Mouse (Mus musculus): ENCODE measurements around the gene Lrig3. TPM values are rescaled to one million over a fixed set of nuclear protein-coding genes. Genes with fewer than 3 reads are reported as not detected.

Gene Lrig3
- polyA plus RNA-seq, 1 experiment from 2014 or later: 1.7 TPM

GRCm38 (mm10) chr10:125984473-125985035, 18.6 kb downstream of the Lrig3 start:
- Histone ChIP-seq H3K9ac (ENCODE audit: low read length) (no peak overlapping the region), H3K27me3 (ENCODE audit: control insufficient read depth, insufficient read depth, low read length) (no peaks in the 10 kb centered on the region), H3K36me3 (ENCODE audit: control insufficient read depth, insufficient read depth, low read length) (no peaks in the 10 kb centered on the region), H3K4me1 (ENCODE audit: control insufficient read depth in 2 of 2, insufficient read depth in 2 of 2, low read length in 2 of 2) (no peaks in the 10 kb centered on the region), H3K27ac (replicated peaks in 1 of 2; ENCODE audit: control insufficient read depth in 1 of 2, insufficient read depth in 1 of 2, low read depth in 2 of 2, low read length in 2 of 2) (no peak overlapping the region), H3K9me3 (ENCODE audit: control insufficient read depth, low read length) (no peaks in the 10 kb centered on the region), H3K4me2 (ENCODE audit: low read length) (no peak overlapping the region), H3K4me3 (ENCODE audit: control insufficient read depth in 1 of 2, insufficient read depth in 1 of 2, low read depth in 1 of 2, low read length in 2 of 2) (no peak overlapping the region)
- WGBS: 80% methylated on average over 9 of the region's 9 CpGs
- no peak for ATAC-seq (ENCODE audit: insufficient number of reproducible peaks, insufficient read depth, low FRiP score, low read depth)

GRCm38 (mm10) chr10:125985795-125986194, 19.8 kb downstream of the Lrig3 start:
- Histone ChIP-seq H3K27ac (replicated peaks in 1 of 2; ENCODE audit: control insufficient read depth in 1 of 2, insufficient read depth in 1 of 2, low read depth in 2 of 2, low read length in 2 of 2) (no peak overlapping the region), H3K9me3 (ENCODE audit: control insufficient read depth, low read length) (no peaks in the 10 kb centered on the region), H3K27me3 (ENCODE audit: control insufficient read depth, insufficient read depth, low read length) (no peaks in the 10 kb centered on the region), H3K4me2 (ENCODE audit: low read length) (no peak overlapping the region), H3K4me3 (ENCODE audit: control insufficient read depth in 1 of 2, insufficient read depth in 1 of 2, low read depth in 1 of 2, low read length in 2 of 2) (no peak overlapping the region), H3K36me3 (ENCODE audit: control insufficient read depth, insufficient read depth, low read length) (no peaks in the 10 kb centered on the region), H3K4me1 (ENCODE audit: control insufficient read depth in 2 of 2, insufficient read depth in 2 of 2, low read length in 2 of 2) (no peaks in the 10 kb centered on the region), H3K9ac (ENCODE audit: low read length) (no peak overlapping the region)
- WGBS: 90% methylated on average over 1 of the region's 1 CpGs
- ATAC-seq (ENCODE audit: insufficient number of reproducible peaks, insufficient read depth, low FRiP score, low read depth): no peak

- ATAC-seq (ENCODE audit: insufficient number of reproducible peaks, insufficient read depth, low FRiP score, low read depth): no peak
- Histone ChIP-seq H3K27me3 (ENCODE audit: control insufficient read depth, insufficient read depth, low read length) (no peaks in the 10 kb centered on the region), H3K9me3 (ENCODE audit: control insufficient read depth, low read length) (no peaks in the 10 kb centered on the region), H3K9ac (ENCODE audit: low read length) (no peak overlapping the region), H3K27ac (replicated peaks in 1 of 2; ENCODE audit: control insufficient read depth in 1 of 2, insufficient read depth in 1 of 2, low read depth in 2 of 2, low read length in 2 of 2) (no peak overlapping the region), H3K4me3 (ENCODE audit: control insufficient read depth in 1 of 2, insufficient read depth in 1 of 2, low read depth in 1 of 2, low read length in 2 of 2) (no peak overlapping the region), H3K36me3 (ENCODE audit: control insufficient read depth, insufficient read depth, low read length) (no peaks in the 10 kb centered on the region), H3K4me1 (ENCODE audit: control insufficient read depth in 2 of 2, insufficient read depth in 2 of 2, low read length in 2 of 2) (no peaks in the 10 kb centered on the region), H3K4me2 (ENCODE audit: low read length) (no peak overlapping the region)
- 86% methylated on average over 9 of the region's 9 CpGs for WGBS
Observed at GRCm38 (mm10) chr10:125986443-125986842, 20.5 kb downstream of the Lrig3 start.

GRCm38 (mm10) chr10:125987307-125987706, 21.3 kb downstream of the Lrig3 start:
- Histone ChIP-seq H3K4me1 (ENCODE audit: control insufficient read depth in 2 of 2, insufficient read depth in 2 of 2, low read length in 2 of 2) (no peaks in the 10 kb centered on the region), H3K9ac (ENCODE audit: low read length) (no peak overlapping the region), H3K27me3 (ENCODE audit: control insufficient read depth, insufficient read depth, low read length) (no peaks in the 10 kb centered on the region), H3K4me3 (ENCODE audit: control insufficient read depth in 1 of 2, insufficient read depth in 1 of 2, low read depth in 1 of 2, low read length in 2 of 2) (no peak overlapping the region), H3K4me2 (ENCODE audit: low read length) (no peak overlapping the region), H3K27ac (replicated peaks in 1 of 2; ENCODE audit: control insufficient read depth in 1 of 2, insufficient read depth in 1 of 2, low read depth in 2 of 2, low read length in 2 of 2) (no peak overlapping the region), H3K36me3 (ENCODE audit: control insufficient read depth, insufficient read depth, low read length) (no peaks in the 10 kb centered on the region), H3K9me3 (ENCODE audit: control insufficient read depth, low read length) (no peaks in the 10 kb centered on the region)
- no peak for ATAC-seq (ENCODE audit: insufficient number of reproducible peaks, insufficient read depth, low FRiP score, low read depth)
- WGBS: 69% methylated on average over 6 of the region's 6 CpGs

- Histone ChIP-seq H3K36me3 (ENCODE audit: control insufficient read depth, insufficient read depth, low read length) (no peaks in the 10 kb centered on the region), H3K4me3 (ENCODE audit: control insufficient read depth in 1 of 2, insufficient read depth in 1 of 2, low read depth in 1 of 2, low read length in 2 of 2) (no peak overlapping the region), H3K27me3 (ENCODE audit: control insufficient read depth, insufficient read depth, low read length) (no peaks in the 10 kb centered on the region), H3K9ac (ENCODE audit: low read length) (no peak overlapping the region), H3K4me1 (ENCODE audit: control insufficient read depth in 2 of 2, insufficient read depth in 2 of 2, low read length in 2 of 2) (no peaks in the 10 kb centered on the region), H3K4me2 (ENCODE audit: low read length) (no peak overlapping the region), H3K9me3 (ENCODE audit: control insufficient read depth, low read length) (no peaks in the 10 kb centered on the region), H3K27ac (replicated peaks in 1 of 2; ENCODE audit: control insufficient read depth in 1 of 2, insufficient read depth in 1 of 2, low read depth in 2 of 2, low read length in 2 of 2) (no peak overlapping the region)
- no peak for ATAC-seq (ENCODE audit: insufficient number of reproducible peaks, insufficient read depth, low FRiP score, low read depth)
- WGBS: 73% methylated on average over 11 of the region's 11 CpGs
Observed at GRCm38 (mm10) chr10:125988037-125988436, 22.1 kb downstream of the Lrig3 start.

- ATAC-seq (ENCODE audit: insufficient number of reproducible peaks, insufficient read depth, low FRiP score, low read depth): no peak
- H3K4me3 ChIP-seq (ENCODE audit: control insufficient read depth in 1 of 2, insufficient read depth in 1 of 2, low read depth in 1 of 2, low read length in 2 of 2): no peak overlapping the region
- no peak overlapping the region for H3K27ac ChIP-seq (replicated peaks in 1 of 2; ENCODE audit: control insufficient read depth in 1 of 2, insufficient read depth in 1 of 2, low read depth in 2 of 2, low read length in 2 of 2)
- no peaks in the 10 kb centered on the region for H3K36me3 ChIP-seq (ENCODE audit: control insufficient read depth, insufficient read depth, low read length)
- no peak overlapping the region for H3K4me2 ChIP-seq (ENCODE audit: low read length)
- no peak overlapping the region for H3K9ac ChIP-seq (ENCODE audit: low read length)
- WGBS: 78% methylated on average over 7 of the region's 7 CpGs
- H3K9me3 ChIP-seq (ENCODE audit: control insufficient read depth, low read length): no peaks in the 10 kb centered on the region
- H3K4me1 ChIP-seq (ENCODE audit: control insufficient read depth in 2 of 2, insufficient read depth in 2 of 2, low read length in 2 of 2): no peaks in the 10 kb centered on the region
- H3K27me3 ChIP-seq (ENCODE audit: control insufficient read depth, insufficient read depth, low read length): no peaks in the 10 kb centered on the region
Observed at GRCm38 (mm10) chr10:125989890-125990289, 23.9 kb downstream of the Lrig3 start.

GRCm38 (mm10) chr10:125990394-125990793, 24.4 kb downstream of the Lrig3 start:
- H3K27me3 ChIP-seq (ENCODE audit: control insufficient read depth, insufficient read depth, low read length): no peaks in the 10 kb centered on the region
- 68% methylated on average over 5 of the region's 5 CpGs for WGBS
- H3K9ac ChIP-seq (ENCODE audit: low read length): no peak overlapping the region
- no peak overlapping the region for H3K4me2 ChIP-seq (ENCODE audit: low read length)
- ATAC-seq (ENCODE audit: insufficient number of reproducible peaks, insufficient read depth, low FRiP score, low read depth): no peak
- no peaks in the 10 kb centered on the region for H3K36me3 ChIP-seq (ENCODE audit: control insufficient read depth, insufficient read depth, low read length)
- no peak overlapping the region for H3K27ac ChIP-seq (replicated peaks in 1 of 2; ENCODE audit: control insufficient read depth in 1 of 2, insufficient read depth in 1 of 2, low read depth in 2 of 2, low read length in 2 of 2)
- no peaks in the 10 kb centered on the region for H3K9me3 ChIP-seq (ENCODE audit: control insufficient read depth, low read length)
- no peak overlapping the region for H3K4me3 ChIP-seq (ENCODE audit: control insufficient read depth in 1 of 2, insufficient read depth in 1 of 2, low read depth in 1 of 2, low read length in 2 of 2)
- no peaks in the 10 kb centered on the region for H3K4me1 ChIP-seq (ENCODE audit: control insufficient read depth in 2 of 2, insufficient read depth in 2 of 2, low read length in 2 of 2)

- no peak for ATAC-seq (ENCODE audit: insufficient number of reproducible peaks, insufficient read depth, low FRiP score, low read depth)
- Histone ChIP-seq H3K27ac (replicated peaks in 1 of 2; ENCODE audit: control insufficient read depth in 1 of 2, insufficient read depth in 1 of 2, low read depth in 2 of 2, low read length in 2 of 2) (no peak overlapping the region), H3K4me2 (ENCODE audit: low read length) (no peak overlapping the region), H3K4me3 (ENCODE audit: control insufficient read depth in 1 of 2, insufficient read depth in 1 of 2, low read depth in 1 of 2, low read length in 2 of 2) (no peak overlapping the region), H3K9me3 (ENCODE audit: control insufficient read depth, low read length) (no peaks in the 10 kb centered on the region), H3K36me3 (ENCODE audit: control insufficient read depth, insufficient read depth, low read length) (no peaks in the 10 kb centered on the region), H3K9ac (ENCODE audit: low read length) (no peak overlapping the region), H3K27me3 (ENCODE audit: control insufficient read depth, insufficient read depth, low read length) (no peaks in the 10 kb centered on the region), H3K4me1 (ENCODE audit: control insufficient read depth in 2 of 2, insufficient read depth in 2 of 2, low read length in 2 of 2) (no peaks in the 10 kb centered on the region)
- WGBS: 84% methylated on average over 7 of the region's 7 CpGs
Observed at GRCm38 (mm10) chr10:125991819-125992218, 25.9 kb downstream of the Lrig3 start.
